Mouse (Mus musculus) forebrain, embryonic 13.5 days (tissue): ENCODE results near the gene Zmym4. TPM values are rescaled to one million over a fixed set of nuclear protein-coding genes. Genes with fewer than 3 reads are reported as not detected.
"Not testable (repeated sequence)": the region's sequence is repeated elsewhere in the genome, so short reads cannot be mapped to it uniquely, and the experiment has no call there.

Source experiments
- ATAC-seq: fragments of 200-750 bp; cut with Nextera tagmentation; 2 replicates; pipeline ENCODE4 v1.8.0; 2017
- H3K27ac ChIP-seq: fragments of 300-500 bp; sonication (generic); 2 replicates; pipeline ENCODE4 v1.5.1; 2015; ENCODE audit warnings: inconsistent platforms, mild to moderate bottlenecking, moderate library complexity
- H3K27me3 ChIP-seq: fragments of 300-500 bp; sonication (generic); 2 replicates; pipeline ENCODE4 v1.6.1; 2015; ENCODE audit warnings: mild to moderate bottlenecking, inconsistent platforms
- H3K36me3 ChIP-seq: fragments of 300-500 bp; sonication (generic); 2 replicates; pipeline ENCODE4 v1.6.1; 2015; ENCODE audit warnings: mild to moderate bottlenecking, inconsistent platforms; ENCODE audit not compliant: poor library complexity, severe bottlenecking
- H3K4me1 ChIP-seq: fragments of 300-500 bp; sonication (generic); 2 replicates; pipeline ENCODE4 v1.6.1; 2015; ENCODE audit warnings: inconsistent platforms
- H3K4me2 ChIP-seq: fragments of 300-500 bp; sonication (generic); 2 replicates; pipeline ENCODE4 v1.6.1; 2015; ENCODE audit warnings: inconsistent platforms, mild to moderate bottlenecking, moderate library complexity
- H3K4me3 ChIP-seq: fragments of 300-500 bp; sonication (generic); 2 replicates; pipeline ENCODE4 v1.5.1; 2015; ENCODE audit warnings: mild to moderate bottlenecking, inconsistent platforms
- H3K9ac ChIP-seq: fragments of 300-500 bp; sonication (generic); 2 replicates; pipeline ENCODE4 v1.6.1; 2015; ENCODE audit warnings: mild to moderate bottlenecking, inconsistent platforms
- H3K9me3 ChIP-seq: fragments of 300-500 bp; sonication (generic); replicated peaks from 2 replicates; pipeline ENCODE4 v1.6.1; 2016; ENCODE audit warnings: inconsistent platforms
- WGBS: fragments of 180-500 bp; shearing (Covaris S2); methylation state at CpG from one replicate; pipeline ENCODE4 v1.1.7; 2015; 5-methylcytosine and 5-hydroxymethylcytosine counted together
- polyA plus RNA-seq: library from polyadenylated mRNA; unstranded; fragments of >200 nt; fragmentation: Nextera tagmentation; extraction: Ambion mirVana; gene quantifications from 2 replicates; pipeline ENCODE4 v1.2.1, GENCODE M21; 2015

Zmym4 gene
- polyA plus RNA-seq, result 30.0 and 30.6 TPM in 2 replicates

GRCm38 (mm10) chr4:126967864-126968821 is at the start of gene Zmym4:
TSS of gene Zmym4 (minus strand) at chr4:126968135.
- Histone ChIP-seq H3K27ac (peak within 1 kb of the TSS; percentile 99), H3K9me3 (no peaks in the 10 kb centered on the region), H3K27me3 (no peaks in the 10 kb centered on the region), H3K9ac (peak within 1 kb of the TSS; percentile 97), H3K4me1 (peaks cover 9% of the 10 kb centered on the region), H3K4me3 (peak within 1 kb of the TSS; percentile 95), H3K36me3 (no peaks in the 10 kb centered on the region), H3K4me2 (peak within 1 kb of the TSS; percentile 78)
- 10% methylated on average over 34 of the region's 54 CpGs for WGBS
- ATAC-seq, result peak; percentile 99

GRCm38 (mm10) chr4:127016366-127016765 is 48.4 kb upstream of the Zmym4 start:
- peaks cover 4% of the 10 kb centered on the region; the same call in 1 of the 2 replicates for H3K4me1 ChIP-seq
- no peaks in the 10 kb centered on the region for H3K9me3 ChIP-seq
- no peaks in the 10 kb centered on the region for H3K36me3 ChIP-seq
- no peak overlapping the region for H3K27ac ChIP-seq
- no peak for ATAC-seq
- no peaks in the 10 kb centered on the region for H3K27me3 ChIP-seq
- WGBS, result 70% methylated on average over 4 of the region's 4 CpGs
- no peak overlapping the region for H3K4me3 ChIP-seq
- no peak overlapping the region for H3K9ac ChIP-seq
- no peak overlapping the region for H3K4me2 ChIP-seq

- H3K27me3 ChIP-seq, H3K27ac ChIP-seq, H3K9me3 ChIP-seq, H3K9ac ChIP-seq, H3K4me1 ChIP-seq, H3K36me3 ChIP-seq: not testable (repeated sequence)
- ATAC-seq, result peak; percentile 94
- Histone ChIP-seq H3K4me3 (peak overlapping the region; percentile 29), H3K4me2 (peak overlapping the region; percentile 42)
- WGBS, result 11% methylated on average over 14 of the region's 26 CpGs
Measured at GRCm38 (mm10) chr4:127015294-127015993, 47.5 kb upstream of the Zmym4 start.

- H3K4me2 ChIP-seq, result peak overlapping the region; percentile 64
- peak overlapping the region; percentile 38 for H3K4me3 ChIP-seq
- H3K9me3 ChIP-seq, result no peaks in the 10 kb centered on the region
- peaks cover 26% of the 10 kb centered on the region for H3K4me1 ChIP-seq
- peak overlapping the region; percentile 58 for H3K27ac ChIP-seq
- H3K36me3 ChIP-seq, result no peaks in the 10 kb centered on the region
- H3K27me3 ChIP-seq, result 0 out of 2 replicates have a peak, but pooled peaks cover 3% of the 10 kb centered on the region
- ATAC-seq, result peak; percentile 86
- WGBS, result 9% methylated on average over 25 of the region's 25 CpGs
- peak overlapping the region; percentile 56 for H3K9ac ChIP-seq
Measured at GRCm38 (mm10) chr4:127005113-127005936, 37.4 kb upstream of the Zmym4 start.

- H3K27ac ChIP-seq, result 0 out of 2 replicates have a peak overlapping the region, but pooled peaks have one; percentile 58
Measured at GRCm38 (mm10) chr4:127004384-127004783, 36.4 kb upstream of the Zmym4 start.

GRCm38 (mm10) chr4:127000601-127001105 is 32.7 kb upstream of the Zmym4 start:
- H3K4me3 ChIP-seq, result no peak overlapping the region
- H3K4me2 ChIP-seq, result peak overlapping the region; percentile 33; the same call in 1 of the 2 replicates
- ATAC-seq, result no peak
- 21% methylated on average over 8 of the region's 8 CpGs for WGBS
- H3K9ac ChIP-seq, result no peak overlapping the region
- H3K27ac ChIP-seq, result no peak overlapping the region
- H3K9me3 ChIP-seq, result no peaks in the 10 kb centered on the region
- 0 out of 2 replicates have a peak, but pooled peaks cover 3% of the 10 kb centered on the region for H3K27me3 ChIP-seq
- H3K36me3 ChIP-seq, result no peaks in the 10 kb centered on the region
- H3K4me1 ChIP-seq, result peaks cover 24% of the 10 kb centered on the region

More at GRCm38 (mm10) chr4:127004384-127004783, 36.4 kb upstream of the Zmym4 start:
- H3K27me3 ChIP-seq, result 0 out of 2 replicates have a peak, but pooled peaks cover 3% of the 10 kb centered on the region
- H3K9me3 ChIP-seq, result no peaks in the 10 kb centered on the region
- H3K36me3 ChIP-seq, result no peaks in the 10 kb centered on the region
- no peak for ATAC-seq
- no peak overlapping the region for H3K4me3 ChIP-seq
- WGBS, result 85% methylated on average over 3 of the region's 3 CpGs
- peaks cover 28% of the 10 kb centered on the region for H3K4me1 ChIP-seq
- H3K9ac ChIP-seq, result no peak overlapping the region
- H3K4me2 ChIP-seq, result 0 out of 2 replicates have a peak overlapping the region, but pooled peaks have one; percentile 64

GRCm38 (mm10) chr4:126999372-126999771 is 31.4 kb upstream of the Zmym4 start:
- not testable (repeated sequence) for ATAC-seq, H3K4me2 ChIP-seq, H3K27me3 ChIP-seq, H3K4me3 ChIP-seq, H3K9ac ChIP-seq, H3K9me3 ChIP-seq, H3K27ac ChIP-seq, H3K36me3 ChIP-seq
- WGBS, result 98% methylated on average over 16 of the region's 16 CpGs
- H3K4me1 ChIP-seq, result peaks cover 11% of the 10 kb centered on the region

- WGBS, result 60% methylated on average over 5 of the region's 5 CpGs
- no peak for ATAC-seq
Measured at GRCm38 (mm10) chr4:126992356-126992755, 24.4 kb upstream of the Zmym4 start.

GRCm38 (mm10) chr4:126990553-126990952 is 22.6 kb upstream of the Zmym4 start:
- ATAC-seq, result no peak
- no peak overlapping the region for H3K27ac ChIP-seq
- no peaks in the 10 kb centered on the region for H3K36me3 ChIP-seq
- H3K9me3 ChIP-seq, result no peaks in the 10 kb centered on the region
- no peak overlapping the region for H3K9ac ChIP-seq
- H3K4me1 ChIP-seq, result no peaks in the 10 kb centered on the region
- H3K4me3 ChIP-seq, result no peak overlapping the region
- H3K4me2 ChIP-seq, result no peak overlapping the region
- H3K27me3 ChIP-seq, result no peaks in the 10 kb centered on the region

More at GRCm38 (mm10) chr4:126992356-126992755, 24.4 kb upstream of the Zmym4 start:
- no peak overlapping the region for H3K27ac ChIP-seq
- H3K4me3 ChIP-seq, result no peak overlapping the region
- H3K4me2 ChIP-seq, result no peak overlapping the region
- no peak overlapping the region for H3K9ac ChIP-seq
- no peaks in the 10 kb centered on the region for H3K27me3 ChIP-seq
- no peaks in the 10 kb centered on the region for H3K4me1 ChIP-seq
- no peaks in the 10 kb centered on the region for H3K9me3 ChIP-seq
- no peaks in the 10 kb centered on the region for H3K36me3 ChIP-seq

- 78% methylated on average over 4 of the region's 4 CpGs for WGBS
- ATAC-seq, result no peak
- no peak overlapping the region for H3K4me3 ChIP-seq
Measured at GRCm38 (mm10) chr4:126988503-126988902, 20.6 kb upstream of the Zmym4 start.

GRCm38 (mm10) chr4:126986768-126987167 is 18.8 kb upstream of the Zmym4 start:
- 88% methylated on average over 5 of the region's 5 CpGs for WGBS
- no peak overlapping the region for H3K4me2 ChIP-seq
- no peak overlapping the region for H3K9ac ChIP-seq
- H3K36me3 ChIP-seq, result no peaks in the 10 kb centered on the region
- H3K27me3 ChIP-seq, result no peaks in the 10 kb centered on the region
- ATAC-seq, result no peak
- no peak overlapping the region for H3K4me3 ChIP-seq
- no peak overlapping the region for H3K27ac ChIP-seq
- H3K4me1 ChIP-seq, result no peaks in the 10 kb centered on the region
- H3K9me3 ChIP-seq, result no peaks in the 10 kb centered on the region

More at GRCm38 (mm10) chr4:126988503-126988902, 20.6 kb upstream of the Zmym4 start:
- no peaks in the 10 kb centered on the region for H3K9me3 ChIP-seq
- no peaks in the 10 kb centered on the region for H3K27me3 ChIP-seq
- no peaks in the 10 kb centered on the region for H3K36me3 ChIP-seq
- no peak overlapping the region for H3K27ac ChIP-seq
- no peak overlapping the region for H3K4me2 ChIP-seq
- H3K9ac ChIP-seq, result no peak overlapping the region
- no peaks in the 10 kb centered on the region for H3K4me1 ChIP-seq
